Mouse (Mus musculus): ENCODE data around the gene Vps54.
"Not testable (repeated sequence)": the region's sequence is repeated elsewhere in the genome, so short reads cannot be mapped to it uniquely, and the experiment has no call there.

Vps54 gene

DNA sequence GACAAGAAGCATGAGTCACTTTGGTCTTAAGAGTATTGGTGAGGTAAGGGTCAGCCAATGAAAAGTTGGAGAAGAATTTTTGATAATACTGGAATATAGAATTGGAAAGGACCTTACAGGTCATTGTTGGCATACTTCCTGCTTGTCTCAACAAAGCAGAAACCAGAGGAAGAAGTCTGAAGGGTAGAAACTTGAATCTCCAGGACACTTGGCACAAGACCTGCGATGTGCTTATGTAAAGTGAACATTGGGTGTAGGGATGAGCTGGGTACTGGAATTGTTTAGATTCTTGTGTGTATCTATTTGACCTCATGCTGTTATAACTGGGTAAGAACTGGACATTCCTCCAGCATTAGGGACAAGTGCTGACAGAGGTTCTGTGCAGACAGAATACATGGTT is 2.3 kb downstream of the Vps54 start:
- in situ Hi-C loops (cut with MseI, MboI) = no loop called here

DNA sequence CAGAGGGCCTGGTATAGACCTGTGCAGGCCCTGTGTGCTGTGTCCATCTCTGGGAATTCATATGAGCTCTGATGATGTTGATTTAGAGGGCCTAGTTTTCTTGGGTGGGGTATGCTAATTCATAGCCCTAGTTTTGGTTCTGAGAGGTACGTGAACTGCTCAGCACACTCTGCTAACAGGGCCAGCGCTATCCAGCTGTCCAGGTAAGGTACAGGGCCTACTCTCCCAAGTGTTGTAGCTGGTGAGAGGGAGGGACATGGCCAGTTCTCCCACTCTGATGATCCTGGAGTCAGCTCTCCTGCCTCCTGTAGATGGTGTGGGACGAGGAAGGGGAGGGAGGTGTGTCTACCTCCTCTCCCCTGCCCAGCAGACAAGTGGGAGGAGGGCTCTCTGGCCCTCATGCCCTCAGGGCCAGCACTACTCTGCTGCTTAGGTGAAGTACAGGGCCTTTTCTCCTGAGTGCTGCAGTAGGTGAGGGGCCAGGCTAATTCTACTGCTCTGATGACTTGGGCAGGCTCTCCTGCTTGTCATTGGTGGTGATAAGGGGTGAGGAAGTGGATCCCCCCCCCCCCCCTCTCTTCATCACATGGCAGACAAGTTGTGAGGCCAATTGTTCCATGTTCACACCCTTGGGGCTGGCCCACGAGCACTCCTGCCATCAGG is 8.3 kb downstream of the Vps54 start:
- in situ Hi-C loops (cut with MseI, MboI) = no loop called here

DNA sequence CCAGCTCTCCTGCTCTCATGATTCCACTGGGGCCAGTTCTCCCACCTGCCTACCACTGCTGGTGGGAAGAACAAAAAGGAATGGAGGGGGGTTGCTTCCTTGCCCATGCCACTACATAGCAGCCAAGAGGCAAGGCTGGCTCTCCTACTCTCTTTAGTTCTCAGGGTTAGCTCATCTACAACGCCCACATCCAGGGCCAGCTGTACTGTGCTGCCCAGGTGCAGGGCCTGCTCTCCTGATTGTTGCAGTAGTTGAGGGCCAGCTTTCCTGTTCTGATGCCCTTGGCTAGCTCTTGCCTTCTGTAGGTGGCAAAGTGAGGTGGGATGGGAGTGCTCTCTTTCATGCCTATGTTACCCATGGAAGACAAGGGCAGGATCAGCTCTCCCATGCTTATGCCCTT is 8.9 kb downstream of the Vps54 start:
- in situ Hi-C loops (cut with MseI, MboI) = no loop called here

DNA sequence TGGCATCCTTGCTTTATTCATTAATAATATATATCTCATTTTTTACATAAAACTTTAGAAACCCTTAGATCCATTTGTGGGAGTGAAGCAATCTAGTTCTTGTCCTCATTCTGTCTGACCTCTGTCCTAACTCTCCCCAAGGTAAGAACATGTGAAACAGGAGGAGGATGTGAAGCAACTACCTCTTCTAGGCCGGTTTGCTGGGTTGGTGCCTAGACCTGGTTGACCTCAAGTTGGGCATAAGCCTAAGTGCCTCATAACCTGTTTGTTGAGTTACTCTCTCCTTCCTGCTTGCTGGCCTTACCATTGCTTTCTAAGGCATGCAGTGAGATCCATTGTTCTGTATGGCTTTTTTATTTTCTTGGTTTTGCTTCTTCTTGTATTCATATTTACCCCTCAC is 11.3 kb downstream of the Vps54 start:
- in situ Hi-C loops (cut with MseI, MboI) = no loop called here

DNA sequence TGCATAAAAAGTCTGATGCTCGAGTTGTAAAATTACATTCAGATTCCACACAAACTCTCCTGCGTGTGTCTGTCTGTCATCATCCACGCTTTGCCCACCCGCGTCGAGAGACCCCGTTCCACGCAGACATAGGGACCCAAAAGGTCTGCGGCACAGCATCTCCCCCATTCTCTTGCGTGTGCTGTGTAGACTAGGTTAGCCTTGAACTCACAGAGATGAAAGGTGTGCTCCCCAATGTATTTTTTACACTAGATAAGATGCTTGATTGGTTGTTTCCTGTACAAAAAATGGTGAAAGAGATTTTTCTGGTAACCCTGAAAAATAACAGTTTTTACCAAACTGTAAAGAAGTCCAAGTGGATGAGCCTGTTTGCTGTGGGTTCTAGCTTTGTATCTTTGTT is 19.5 kb downstream of the Vps54 start:
- in situ Hi-C loops (cut with MseI, MboI) = not testable (repeated sequence)

GRCm38 (mm10) chr11:21265423-21265822 is 26.3 kb downstream of the Vps54 start:
- in situ Hi-C loops (cut with MseI, MboI) = no loop called here

DNA sequence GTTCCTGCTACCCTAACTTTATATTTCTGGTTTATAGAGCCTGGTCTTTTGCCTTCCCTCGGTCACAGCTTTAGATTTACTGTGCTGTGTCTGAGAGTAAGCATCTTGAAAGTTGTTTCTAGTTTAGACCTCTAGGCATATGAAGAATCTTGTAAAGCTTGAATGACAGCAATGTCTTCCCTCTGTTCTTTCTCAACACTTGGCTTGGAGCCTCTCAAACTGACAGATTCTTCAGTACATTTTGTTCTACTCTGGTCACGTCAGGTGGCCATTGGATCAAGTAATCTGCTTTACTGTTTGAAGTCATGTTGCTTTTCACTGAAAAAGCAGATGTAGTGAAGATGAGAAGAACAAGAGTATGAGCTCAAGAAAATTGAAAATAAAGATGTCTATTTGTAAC is 37.1 kb downstream of the Vps54 start:
- in situ Hi-C loops (cut with MseI, MboI) = no loop called here

DNA sequence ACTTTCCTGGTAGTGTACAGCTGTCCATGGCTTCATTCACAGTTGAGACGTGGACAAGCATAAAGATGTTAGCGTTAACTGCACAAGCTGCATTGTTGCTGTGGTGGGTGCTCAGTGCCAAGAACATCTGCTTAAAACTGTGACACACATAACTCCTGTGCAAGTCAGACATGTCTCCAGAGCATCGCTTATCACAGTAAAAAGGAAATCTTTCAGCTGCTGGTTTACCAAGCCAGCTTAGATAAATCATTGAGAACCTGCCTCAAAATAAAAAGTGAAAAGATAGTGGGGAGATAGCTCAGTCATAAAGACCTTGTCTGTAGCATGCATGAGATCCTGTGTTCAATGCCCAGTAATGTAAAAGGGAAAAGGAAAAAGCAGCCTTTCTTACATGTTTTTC is 47.3 kb downstream of the Vps54 start:
- in situ Hi-C loops (cut with MseI, MboI) = no loop called here

GRCm38 (mm10) chr11:21288153-21288552 is 49.1 kb downstream of the Vps54 start:
- in situ Hi-C loops (cut with MseI, MboI) = not testable (repeated sequence)

GRCm38 (mm10) chr11:21295486-21295885 is 56.4 kb downstream of the Vps54 start:
- in situ Hi-C loops (cut with MseI, MboI) = no loop called here

GRCm38 (mm10) chr11:21303619-21304018 is 64.5 kb downstream of the Vps54 start:
- in situ Hi-C loops (cut with MseI, MboI) = no loop called here

GRCm38 (mm10) chr11:21307078-21307668 is 68.1 kb downstream of the Vps54 start:
- in situ Hi-C loops (cut with MseI, MboI) = no loop called here

DNA sequence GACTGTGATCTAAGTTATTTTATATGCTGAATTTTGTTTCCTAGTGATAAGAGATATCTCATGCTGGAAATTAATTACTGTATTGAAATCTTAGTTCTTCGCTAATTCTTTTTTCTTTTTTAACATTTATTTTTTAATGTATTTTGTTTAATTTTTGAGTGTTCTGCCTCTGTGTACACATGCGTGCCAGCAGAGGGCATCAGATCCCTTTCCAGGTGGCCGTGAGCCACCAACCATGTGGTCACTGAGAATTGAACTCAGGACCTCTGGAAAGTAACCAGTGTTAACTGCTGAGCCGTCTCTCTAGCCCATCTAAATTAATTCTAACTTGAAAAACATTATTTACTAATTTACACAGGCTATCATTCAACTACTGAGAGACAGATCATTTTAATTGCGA is 69.0 kb downstream of the Vps54 start:
- in situ Hi-C loops (cut with MseI, MboI) = no loop called here

- in situ Hi-C loops (cut with MseI, MboI) = no loop called here
Observed at GRCm38 (mm10) chr11:21309516-21309915, 70.4 kb downstream of the Vps54 start.

DNA sequence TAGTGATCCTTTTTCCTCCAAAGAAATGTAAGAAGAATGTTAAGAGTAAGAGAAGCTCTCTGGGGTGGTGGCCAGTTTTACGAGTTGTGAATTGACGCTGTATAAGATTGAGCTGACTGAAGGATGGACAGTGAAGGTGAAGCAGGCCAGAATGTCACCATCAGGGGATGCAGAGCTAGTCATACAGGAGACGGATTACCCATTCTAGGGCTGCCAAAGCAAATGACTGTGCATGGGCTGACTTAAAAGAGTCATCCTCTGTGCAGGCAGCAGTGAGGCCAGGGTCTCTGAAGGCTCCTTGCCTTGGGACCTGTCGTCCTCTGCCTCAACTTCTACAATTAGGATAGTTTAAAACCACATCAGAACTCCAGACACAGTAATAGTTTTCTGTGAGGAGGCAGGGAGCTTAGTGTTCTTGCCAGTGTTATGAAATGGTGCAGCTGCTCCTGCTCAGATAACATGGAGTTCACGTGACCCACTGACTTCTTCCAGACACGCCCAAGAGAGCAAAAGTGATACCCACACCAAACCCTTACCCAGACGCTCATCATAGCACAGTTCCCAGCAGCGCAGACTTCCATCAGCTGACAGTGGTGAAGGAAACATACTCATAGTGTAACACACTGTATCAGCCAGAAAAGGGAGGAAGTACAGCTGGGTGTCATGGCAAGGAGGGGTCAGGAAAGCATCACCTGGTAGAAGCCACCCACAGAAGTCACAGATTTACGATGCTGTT is 75.0 kb downstream of the Vps54 start:
- in situ Hi-C loops (cut with MseI, MboI) = no loop called here

- in situ Hi-C loops (cut with MseI, MboI) = no loop called here
Observed at GRCm38 (mm10) chr11:21321577-21321976, 82.5 kb downstream of the Vps54 start.

DNA sequence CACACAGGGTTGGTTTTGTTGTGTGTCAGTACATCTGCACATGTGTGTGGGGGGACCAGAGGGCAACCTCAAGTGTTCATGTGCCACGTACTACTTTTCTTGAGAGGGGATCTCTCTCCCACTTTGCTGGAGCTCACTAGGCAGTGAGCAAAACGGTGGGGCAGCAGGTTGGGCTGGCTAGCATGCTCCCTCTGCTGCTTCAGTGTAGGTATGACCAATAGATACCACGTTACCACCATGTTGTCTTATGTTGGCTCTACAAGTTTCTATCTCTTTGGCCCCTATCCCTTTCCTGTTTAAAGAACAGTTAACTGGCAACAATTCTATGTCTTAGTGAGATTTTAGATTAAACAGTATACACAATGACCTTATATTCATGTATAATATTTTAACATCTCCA is 83.3 kb downstream of the Vps54 start:
- in situ Hi-C loops (cut with MseI, MboI) = no loop called here

DNA sequence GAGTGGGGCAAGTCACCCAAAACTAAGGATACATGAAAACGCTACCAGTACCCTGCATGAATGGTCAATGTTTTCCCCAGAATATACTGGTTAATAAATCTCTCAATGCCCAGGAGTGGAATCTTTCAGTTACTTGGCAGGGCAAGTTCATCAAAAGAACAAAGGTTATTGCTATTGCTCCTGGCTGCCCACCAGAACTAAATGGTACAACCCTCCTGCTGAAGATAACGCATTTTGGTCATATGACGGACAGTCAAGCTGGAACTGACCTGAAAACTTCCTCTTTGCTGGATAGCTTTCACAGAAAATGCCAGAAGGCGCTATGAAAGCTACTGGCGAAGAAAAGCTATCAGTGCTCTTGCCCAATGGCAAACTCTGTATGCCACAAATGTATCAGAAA is 86.7 kb downstream of the Vps54 start:
- in situ Hi-C loops (cut with MseI, MboI) = no loop called here

- in situ Hi-C loops (cut with MseI, MboI) = no loop called here
Observed at GRCm38 (mm10) chr11:21326770-21327169, 87.7 kb downstream of the Vps54 start.

DNA sequence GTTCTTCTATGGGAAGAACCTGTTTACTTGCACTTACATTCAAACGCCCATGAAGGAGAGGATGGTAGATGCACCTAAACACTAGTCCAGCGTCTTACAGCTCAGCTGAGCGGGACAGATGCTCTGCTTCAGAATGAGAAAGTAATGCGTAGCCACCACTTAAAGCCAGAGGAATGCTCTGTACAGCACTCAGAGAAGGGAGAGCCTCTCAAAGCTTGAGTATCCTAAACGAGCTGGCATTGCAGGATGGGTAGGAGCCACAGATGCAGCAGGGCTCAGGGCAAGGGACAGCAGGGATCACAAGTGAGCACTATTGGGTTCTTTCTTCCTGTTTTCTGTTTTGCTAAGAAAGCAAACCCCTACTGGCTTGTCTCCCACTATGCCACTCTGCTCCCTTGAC is 88.4 kb downstream of the Vps54 start:
- in situ Hi-C loops (cut with MseI, MboI) = no loop called here

- in situ Hi-C loops (cut with MseI, MboI) = no loop called here
Observed at GRCm38 (mm10) chr11:21328141-21328540, 89.1 kb downstream of the Vps54 start.

- in situ Hi-C loops (cut with MseI, MboI) = loop anchor here in 1 of 2 experiments (10.0 kb wide), 1 partner anchor 122 kb away; no protein-coding TSS in a partner anchor
Observed at GRCm38 (mm10) chr11:21332639-21333295, 93.7 kb downstream of the Vps54 start.

Data from mouse trophoblast stem cell (cell line).